Mouse (Mus musculus): ENCODE measurements around the gene Yipf3.
A peak's percentile ranks its signal among the peaks of the same experiment; 100 is the strongest.

The Yipf3 gene

GRCm38 (mm10) chr17:46254106-46254505, 6.2 kb downstream of the Yipf3 start:
- DNase-seq (ENCODE audit: low read depth, low spot score): peak; percentile 50

DNA sequence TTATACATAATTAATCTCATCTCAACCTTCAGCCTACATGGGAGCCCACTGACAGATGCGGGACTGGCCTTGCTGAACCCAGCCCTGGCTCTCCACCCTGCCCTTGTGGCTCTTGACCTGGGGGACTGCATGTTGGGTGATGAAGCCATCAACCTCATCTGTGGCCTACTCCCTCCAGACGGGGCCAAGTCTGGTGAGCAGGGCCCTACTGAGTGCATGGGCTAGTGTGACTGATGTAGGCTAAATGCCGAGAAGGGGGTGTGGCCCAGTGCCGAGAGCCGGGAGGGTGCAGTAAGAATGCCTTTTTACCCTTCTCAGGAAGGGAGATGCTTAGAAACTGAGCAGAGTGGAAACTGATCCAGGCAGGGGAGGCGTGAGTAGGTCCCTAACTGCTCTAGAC, 7.3 kb downstream of the Yipf3 start:
- no peak for DNase-seq (ENCODE audit: low read depth, low spot score)

DNA sequence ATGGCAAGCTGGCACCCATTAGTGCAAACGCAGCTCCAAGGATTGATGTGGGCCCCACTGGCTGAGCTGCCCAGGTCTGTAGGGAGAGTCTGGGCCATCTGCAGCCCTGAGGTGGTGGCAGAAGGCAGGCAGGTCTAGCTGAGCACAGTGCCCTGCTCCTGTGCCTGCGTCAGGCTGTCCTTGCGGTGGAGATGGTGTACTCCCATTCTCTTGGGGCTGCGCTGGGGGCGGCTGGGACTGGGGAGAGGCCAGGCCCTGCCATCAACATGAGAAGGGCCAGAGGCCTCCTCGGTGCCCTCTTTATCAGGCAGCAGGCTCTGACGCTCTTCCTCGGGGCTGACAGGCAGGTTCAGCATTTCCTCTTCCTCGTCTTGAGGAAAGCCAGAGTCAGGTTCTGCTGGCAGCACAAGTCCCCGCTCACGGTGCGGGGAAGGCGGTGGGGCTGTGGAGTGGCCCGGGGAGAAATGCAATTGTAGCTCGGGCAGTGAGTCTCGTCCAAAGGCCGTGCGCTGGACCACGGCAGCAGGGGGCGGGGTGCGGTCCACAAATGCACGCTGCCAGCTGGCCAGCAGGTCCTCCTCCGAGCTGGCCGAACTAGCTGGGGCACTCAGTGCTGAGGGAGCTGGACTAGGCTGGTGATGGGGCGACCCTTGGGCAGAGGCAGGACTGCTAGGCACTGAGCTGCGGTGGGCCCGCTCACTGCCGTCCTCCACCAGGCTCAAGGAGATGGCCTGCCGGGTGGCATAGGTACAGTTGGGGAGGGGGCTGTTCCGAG, 10.6 kb downstream of the Yipf3 start:
- no peak for DNase-seq (ENCODE audit: low read depth, low spot score)

GRCm38 (mm10) chr17:46259675-46260074, 11.8 kb downstream of the Yipf3 start:
- no peak for DNase-seq (ENCODE audit: low read depth, low spot score)

- no peak for DNase-seq (ENCODE audit: low read depth, low spot score)
Measured at GRCm38 (mm10) chr17:46262201-46262694, 14.4 kb downstream of the Yipf3 start.

GRCm38 (mm10) chr17:46265502-46265901, 17.6 kb downstream of the Yipf3 start:
- DNase-seq (ENCODE audit: low read depth, low spot score): no peak

GRCm38 (mm10) chr17:46265918-46266618, 18.2 kb downstream of the Yipf3 start:
- DNase-seq (ENCODE audit: low read depth, low spot score): peak; percentile 87

DNA sequence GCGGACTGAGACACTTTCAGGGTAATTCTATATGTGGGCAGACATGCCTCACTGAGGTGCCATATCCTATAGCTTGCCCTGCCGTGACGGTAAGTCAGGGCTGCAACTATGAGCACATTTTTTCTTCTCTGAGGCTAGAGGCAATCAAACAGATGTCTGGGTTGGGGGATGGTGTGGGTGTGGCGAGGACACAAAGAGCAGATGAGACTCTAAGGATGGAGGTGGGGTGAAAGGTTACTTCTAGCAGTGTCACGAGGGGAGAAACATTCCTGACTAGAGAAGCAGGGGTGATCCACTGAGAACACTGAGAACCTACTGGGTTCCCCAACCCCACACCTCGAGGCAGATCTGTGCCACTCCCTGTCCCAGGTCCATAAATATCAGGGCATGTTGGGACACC, 19.1 kb downstream of the Yipf3 start:
- DNase-seq (ENCODE audit: low read depth, low spot score): no peak

DNA sequence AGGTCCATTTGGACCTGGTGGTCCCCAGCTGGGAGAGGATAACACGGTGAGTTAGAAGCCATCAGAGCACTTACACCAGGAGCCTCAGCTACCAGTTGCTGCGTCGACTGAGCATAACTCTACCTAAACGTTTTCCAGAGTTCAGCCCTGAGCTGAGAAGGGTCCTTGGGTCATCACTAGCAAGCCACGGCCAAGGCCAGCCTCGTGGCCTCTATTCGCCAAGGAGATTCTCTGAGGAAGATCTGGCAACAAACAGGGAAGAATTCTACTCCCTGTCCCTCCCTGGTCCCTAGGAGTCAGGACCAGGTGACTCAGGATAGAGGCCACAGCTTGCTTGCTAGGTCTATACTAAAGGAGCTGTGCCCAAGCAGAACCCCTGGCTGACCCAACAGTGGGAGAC, 19.6 kb downstream of the Yipf3 start:
- DNase-seq (ENCODE audit: low read depth, low spot score): no peak

- DNase-seq (ENCODE audit: low read depth, low spot score): no peak
Measured at GRCm38 (mm10) chr17:46268026-46268720, 20.3 kb downstream of the Yipf3 start.

- peak; percentile 44 for DNase-seq (ENCODE audit: low read depth, low spot score)
Measured at GRCm38 (mm10) chr17:46269771-46270534, 22.1 kb downstream of the Yipf3 start.

- DNase-seq (ENCODE audit: low read depth, low spot score): peak; percentile 78
Measured at GRCm38 (mm10) chr17:46272058-46272457, 24.2 kb downstream of the Yipf3 start.

- no peak for DNase-seq (ENCODE audit: low read depth, low spot score)
Measured at GRCm38 (mm10) chr17:46272675-46273074, 24.8 kb downstream of the Yipf3 start.

DNA sequence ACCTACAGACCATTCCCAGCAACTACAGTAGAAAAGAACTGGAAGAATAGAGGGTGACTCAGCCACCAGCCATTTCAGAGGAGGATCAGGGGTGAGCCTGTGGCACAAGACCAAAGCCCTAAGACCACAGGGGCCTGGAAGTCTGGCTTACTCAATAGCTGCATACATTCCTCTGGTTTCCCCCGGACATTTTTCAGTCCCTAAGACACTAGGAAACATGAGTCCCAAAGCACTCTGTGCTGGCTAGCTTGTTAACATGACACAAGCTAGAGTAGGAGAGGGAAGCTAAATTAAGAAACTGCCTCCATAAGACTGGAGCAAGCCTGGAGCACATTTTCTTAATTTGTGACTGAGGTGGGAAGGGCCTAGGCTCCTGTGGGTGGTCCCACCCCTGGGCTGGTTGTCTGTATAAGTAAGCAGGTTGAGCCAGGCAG, 25.9 kb downstream of the Yipf3 start:
- peak; percentile 83 for DNase-seq (ENCODE audit: low read depth, low spot score)

- no peak for DNase-seq (ENCODE audit: low read depth, low spot score)
Measured at GRCm38 (mm10) chr17:46274465-46274864, 26.6 kb downstream of the Yipf3 start.

DNA sequence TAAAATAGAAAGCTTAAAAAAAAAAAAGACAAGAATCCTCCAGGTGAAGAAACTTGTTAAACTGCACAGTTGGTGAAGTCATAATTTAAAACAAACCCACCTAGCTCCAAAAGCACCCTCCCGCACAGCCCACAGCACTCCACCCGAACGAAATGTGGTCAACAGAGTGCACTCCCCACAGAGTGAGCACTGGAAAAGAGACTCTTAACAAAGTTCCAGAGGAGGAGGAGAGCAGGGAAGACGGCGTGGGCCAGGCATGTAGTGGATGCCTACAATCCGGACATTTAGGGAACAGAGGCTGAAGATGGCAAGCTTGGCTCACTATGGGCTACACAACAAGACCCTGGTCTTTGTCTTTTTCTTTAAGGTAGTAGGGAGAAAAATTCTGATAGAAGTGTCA, 27.2 kb downstream of the Yipf3 start:
- DNase-seq (ENCODE audit: low read depth, low spot score): no peak

DNA sequence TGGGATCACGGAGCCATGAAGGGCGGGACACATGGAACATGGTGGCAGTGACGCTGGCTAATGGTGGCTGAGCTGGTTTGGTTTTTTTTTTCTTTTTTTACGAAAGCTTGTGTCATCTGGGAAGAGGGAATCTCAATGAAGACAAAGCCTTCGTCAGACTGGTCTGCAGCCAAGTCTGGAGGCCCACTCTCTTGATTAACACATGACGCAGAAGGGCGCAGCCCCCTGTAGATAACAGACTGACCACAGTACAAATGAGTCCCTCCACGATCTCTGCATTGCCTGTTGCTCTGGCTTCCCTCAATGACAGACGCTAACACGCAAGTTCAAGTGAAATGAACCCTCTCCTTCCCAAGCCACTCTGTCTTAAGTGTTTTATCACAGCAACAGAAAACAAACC, 27.6 kb downstream of the Yipf3 start:
- DNase-seq (ENCODE audit: low read depth, low spot score): no peak

DNA sequence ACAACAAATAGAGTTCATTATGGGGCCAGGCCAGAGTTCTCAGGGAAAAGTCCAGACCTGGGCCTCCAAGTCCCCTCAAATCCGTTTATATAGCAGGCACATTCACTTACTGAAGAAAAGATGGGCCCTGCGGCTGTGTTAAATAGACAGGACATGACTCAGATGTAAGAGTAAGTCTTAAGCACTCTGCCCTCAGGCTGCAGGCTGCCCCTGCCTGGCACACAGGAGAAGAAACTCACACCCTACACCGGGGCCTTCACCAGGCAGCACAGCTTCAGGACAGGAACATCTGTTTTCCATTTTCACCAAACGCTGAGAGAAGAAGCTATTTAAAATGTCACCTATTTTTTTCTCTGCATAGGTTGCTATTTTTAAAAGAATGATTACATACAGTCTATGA, 29.7 kb downstream of the Yipf3 start:
- peak; percentile 29 for DNase-seq (ENCODE audit: low read depth, low spot score)

GRCm38 (mm10) chr17:46278011-46278765, 30.3 kb downstream of the Yipf3 start:
- DNase-seq (ENCODE audit: low read depth, low spot score): no peak

GRCm38 (mm10) chr17:46282483-46283123, 34.7 kb downstream of the Yipf3 start, which contains the start of gene Tjap1:
Gene Tjap1 (minus strand): TSS chr17:46283026.
- DNase-seq (ENCODE audit: low read depth, low spot score): peak; percentile 90

All from brain, adult 2 months (tissue).